Mouse (Mus musculus): Measurements from ENCODE around the gene Zfp628. TPM values are rescaled to one million over a fixed set of nuclear protein-coding genes. Genes with fewer than 3 reads are reported as not detected.

The Zfp628 gene
- polyA plus RNA-seq, 1 experiment, result 9.8 TPM

- no peaks in the 10 kb centered on the region for H3K27me3 ChIP-seq (ENCODE audit: control insufficient read depth, insufficient read depth, low read length)
- no peak for TF ChIP-seq POLR2A (IDR thresholded peaks at IDR 0.05; ENCODE audit: borderline replicate concordance, insufficient read depth, low read length)
- TF ChIP-seq CTCF (IDR thresholded peaks at IDR 0.05; ENCODE audit: borderline replicate concordance, insufficient read depth, low read depth, low read length), result no peak
- no peak for DNase-seq
- H3K4me1 ChIP-seq (ENCODE audit: control insufficient read depth, insufficient read depth, low read length), result no peaks in the 10 kb centered on the region; the same call in 1 of the 2 replicates
- no peak overlapping the region for H3K27ac ChIP-seq (ENCODE audit: insufficient read depth, low read length)
- H3K4me3 ChIP-seq (replicated peaks; ENCODE audit: insufficient read depth, low read depth, low read length), result no peak overlapping the region
- 18% methylated on average over 4 of the region's 4 CpGs for WGBS
Observed at GRCm38 (mm10) chr7:4924891-4925301, 9.9 kb downstream of the Zfp628 start.

- TF ChIP-seq POLR2A (IDR thresholded peaks at IDR 0.05; ENCODE audit: borderline replicate concordance, insufficient read depth, low read length) (no peak), CTCF (IDR thresholded peaks at IDR 0.05; ENCODE audit: borderline replicate concordance, insufficient read depth, low read depth, low read length) (no peak)
- Histone ChIP-seq H3K27ac (ENCODE audit: insufficient read depth, low read length) (no peak within 1 kb of the TSS), H3K27me3 (ENCODE audit: control insufficient read depth, insufficient read depth, low read length) (no peaks in the 10 kb centered on the region), H3K4me3 (replicated peaks; ENCODE audit: insufficient read depth, low read depth, low read length) (no peak within 1 kb of the TSS), H3K4me1 (ENCODE audit: control insufficient read depth, insufficient read depth, low read length) (no peaks in the 10 kb centered on the region; the same call in 1 of the 2 replicates)
- WGBS, result 26% methylated on average over 6 of the region's 6 CpGs
- no peak for DNase-seq
Observed at GRCm38 (mm10) chr7:4925441-4926381, 10.7 kb downstream of the Zfp628 start, which contains the start of gene Ssc5d. TSS of gene Ssc5d (plus strand) at chr7:4925785.

GRCm38 (mm10) chr7:4926849-4927248 lies 11.8 kb downstream of the Zfp628 start:
- no peaks in the 10 kb centered on the region; the same call in 1 of the 2 replicates for H3K4me1 ChIP-seq (ENCODE audit: control insufficient read depth, insufficient read depth, low read length)
- no peak overlapping the region for H3K27ac ChIP-seq (ENCODE audit: insufficient read depth, low read length)
- H3K4me3 ChIP-seq (replicated peaks; ENCODE audit: insufficient read depth, low read depth, low read length), result no peak overlapping the region
- no peaks in the 10 kb centered on the region for H3K27me3 ChIP-seq (ENCODE audit: control insufficient read depth, insufficient read depth, low read length)
- DNase-seq, result no peak
- no peak for TF ChIP-seq CTCF (IDR thresholded peaks at IDR 0.05; ENCODE audit: borderline replicate concordance, insufficient read depth, low read depth, low read length)
- TF ChIP-seq POLR2A (IDR thresholded peaks at IDR 0.05; ENCODE audit: borderline replicate concordance, insufficient read depth, low read length), result no peak
- 60% methylated on average over 16 of the region's 16 CpGs for WGBS

GRCm38 (mm10) chr7:4927711-4928110 lies 12.7 kb downstream of the Zfp628 start:
- no peak overlapping the region for H3K27ac ChIP-seq (ENCODE audit: insufficient read depth, low read length)
- DNase-seq, result no peak
- no peak for TF ChIP-seq CTCF (IDR thresholded peaks at IDR 0.05; ENCODE audit: borderline replicate concordance, insufficient read depth, low read depth, low read length)
- TF ChIP-seq POLR2A (IDR thresholded peaks at IDR 0.05; ENCODE audit: borderline replicate concordance, insufficient read depth, low read length), result no peak
- H3K4me1 ChIP-seq (ENCODE audit: control insufficient read depth, insufficient read depth, low read length), result no peaks in the 10 kb centered on the region; the same call in 1 of the 2 replicates
- H3K27me3 ChIP-seq (ENCODE audit: control insufficient read depth, insufficient read depth, low read length), result no peaks in the 10 kb centered on the region
- H3K4me3 ChIP-seq (replicated peaks; ENCODE audit: insufficient read depth, low read depth, low read length), result no peak overlapping the region
- 45% methylated on average over 8 of the region's 8 CpGs for WGBS

- TF ChIP-seq CTCF (IDR thresholded peaks at IDR 0.05; ENCODE audit: borderline replicate concordance, insufficient read depth, low read depth, low read length) (no peak), POLR2A (IDR thresholded peaks at IDR 0.05; ENCODE audit: borderline replicate concordance, insufficient read depth, low read length) (no peak)
- Histone ChIP-seq H3K4me3 (replicated peaks; ENCODE audit: insufficient read depth, low read depth, low read length) (no peak overlapping the region), H3K27me3 (ENCODE audit: control insufficient read depth, insufficient read depth, low read length) (no peaks in the 10 kb centered on the region), H3K27ac (ENCODE audit: insufficient read depth, low read length) (no peak overlapping the region), H3K4me1 (ENCODE audit: control insufficient read depth, insufficient read depth, low read length) (no peaks in the 10 kb centered on the region; the same call in 1 of the 2 replicates)
- no peak for DNase-seq
- 68% methylated on average over 17 of the region's 17 CpGs for WGBS
Observed at GRCm38 (mm10) chr7:4928323-4928722, 13.3 kb downstream of the Zfp628 start.

- 20% methylated on average over 12 of the region's 12 CpGs for WGBS
- H3K4me3 ChIP-seq (replicated peaks; ENCODE audit: insufficient read depth, low read depth, low read length), result no peak overlapping the region
- H3K27me3 ChIP-seq (ENCODE audit: control insufficient read depth, insufficient read depth, low read length), result no peaks in the 10 kb centered on the region
- DNase-seq, result no peak
- no peaks in the 10 kb centered on the region for H3K4me1 ChIP-seq (ENCODE audit: control insufficient read depth, insufficient read depth, low read length)
- TF ChIP-seq POLR2A (IDR thresholded peaks at IDR 0.05; ENCODE audit: borderline replicate concordance, insufficient read depth, low read length) (no peak), CTCF (IDR thresholded peaks at IDR 0.05; ENCODE audit: borderline replicate concordance, insufficient read depth, low read depth, low read length) (no peak)
- H3K27ac ChIP-seq (ENCODE audit: insufficient read depth, low read length), result no peak overlapping the region
Observed at GRCm38 (mm10) chr7:4933103-4933502, 18.1 kb downstream of the Zfp628 start.

- Histone ChIP-seq H3K27me3 (ENCODE audit: control insufficient read depth, insufficient read depth, low read length) (no peaks in the 10 kb centered on the region), H3K4me1 (ENCODE audit: control insufficient read depth, insufficient read depth, low read length) (no peaks in the 10 kb centered on the region), H3K27ac (ENCODE audit: insufficient read depth, low read length) (no peak overlapping the region), H3K4me3 (replicated peaks; ENCODE audit: insufficient read depth, low read depth, low read length) (no peak overlapping the region)
- 81% methylated on average over 4 of the region's 4 CpGs for WGBS
- no peak for TF ChIP-seq POLR2A (IDR thresholded peaks at IDR 0.05; ENCODE audit: borderline replicate concordance, insufficient read depth, low read length)
- TF ChIP-seq CTCF (IDR thresholded peaks at IDR 0.05; ENCODE audit: borderline replicate concordance, insufficient read depth, low read depth, low read length), result no peak; the same call in 1 of the 2 replicates
- DNase-seq, result no peak
Observed at GRCm38 (mm10) chr7:4934160-4934914, 19.3 kb downstream of the Zfp628 start.

Data from cerebellum, adult 2 months (tissue).